Mouse (Mus musculus) heart, postnatal 14 days (tissue): ENCODE data around the gene Olfr1419. TPM values are rescaled to one million over a fixed set of nuclear protein-coding genes. Genes with fewer than 3 reads are reported as not detected.

Experiments
- DNase-seq, 2 experiments: peaks; one replicate each; pipeline ENCODE4 v3.0.0; 2021 to 2022
- intact Hi-C: fragments of 180-260 bp; cut with DNase I; formaldehyde crosslinking; loops from one replicate; pipeline ENCODE4 v1.15.1; 2025
- microRNA-seq, 2 experiments: library from miRNA; unstranded; fragments of <30 nt; microRNA quantifications; one replicate each; pipeline ENCODE4 v1.2.0; 2021 to 2022
- total RNA-seq, 2 experiments: library from RNA; stranded (reverse); gene quantifications; 2 replicates each; pipeline ENCODE4 v1.2.3; 2021

Olfr1419 gene
- total RNA-seq, 2 experiments from 2014 or later = not detected

GRCm38 (mm10) chr19:11819143-11819700 is 55.7 kb downstream of the Olfr1419 start, which contains the start of gene Stx3:
Gene Stx3, minus strand, starts transcription at chr19:11819403.
- intact Hi-C loops = loop anchor here (5.0 kb wide), 2 partner anchors 93 to 188 kb away; partner anchors contain the start of gene Patl1
- DNase-seq = no peak

Small RNAs within 50 kb of the gene (microRNA-seq; reads per million reads assigned to microRNA genes)
- gene Mir6994 = 1.3 to 4.6 reads per million in 2 experiments

Other genes with a start within 250 kb of the Olfr1419 start
- not detected for gene Ms4a3, start 234.3 kb downstream of the Olfr1419 start, total RNA-seq
- gene Oosp2, start 214.5 kb downstream of the Olfr1419 start, total RNA-seq = not detected
- not detected for gene Oosp1, start 184.0 kb downstream of the Olfr1419 start, total RNA-seq
- gene Oosp3, start 178.1 kb downstream of the Olfr1419 start, total RNA-seq = not detected
- gene Gif, start 127.6 kb downstream of the Olfr1419 start, total RNA-seq = not detected
- 100 to 1,000 TPM in 1 of 2 experiments, 10 to 100 TPM in 1; 90.2 to 101 TPM for gene Mrpl16, start 104.7 kb downstream of the Olfr1419 start, total RNA-seq
- gene Stx3, start 55.7 kb downstream of the Olfr1419 start, total RNA-seq = 1 to 10 TPM; 7.7 to 8.4 TPM
- gene Olfr1417, start 35.9 kb downstream of the Olfr1419 start, total RNA-seq = not detected
- not detected for gene Olfr1418, start 14.0 kb downstream of the Olfr1419 start, total RNA-seq
- not detected for gene Olfr1420, start 11.5 kb upstream of the Olfr1419 start, total RNA-seq
- 10 to 100 TPM; 26.2 to 28.2 TPM for gene Patl1, start 37.3 kb upstream of the Olfr1419 start, total RNA-seq
- gene Osbp, start 90.8 kb upstream of the Olfr1419 start, total RNA-seq = 10 to 100 TPM; 81.3 to 85.1 TPM
- gene Olfr1423, start 166.2 kb upstream of the Olfr1419 start, total RNA-seq = not detected
- gene Olfr1424, start 187.6 kb upstream of the Olfr1419 start, total RNA-seq = not detected
- gene Olfr1425, start 202.6 kb upstream of the Olfr1419 start, total RNA-seq = not detected
- gene Olfr1426, start 216.9 kb upstream of the Olfr1419 start, total RNA-seq = not detected
- gene Olfr1427, start 228.2 kb upstream of the Olfr1419 start, total RNA-seq = not detected
- not detected for gene Olfr1428, start 240.8 kb upstream of the Olfr1419 start, total RNA-seq
- gene Olfr76, start 248.1 kb upstream of the Olfr1419 start, total RNA-seq = not detected